Mouse (Mus musculus) adrenal gland, postnatal 14 days (tissue): ENCODE data around the gene Pdf. TPM values are rescaled to one million over a fixed set of nuclear protein-coding genes. Genes with fewer than 3 reads are reported as not detected.

Experiments used
- DNase-seq: peaks from one replicate; pipeline ENCODE4 v3.0.0; 2021; ENCODE audit warnings: mixed read lengths
- long read RNA-seq, 2 experiments: library from polyadenylated mRNA; stranded (forward); transcript quantifications; one replicate each; pipeline ENCODE4 v2.0.0; 2021
- total RNA-seq: library from RNA; stranded (reverse); gene quantifications from 2 replicates; pipeline ENCODE4 v1.2.3, GENCODE M21; 2021

Pdf gene
- 34.9 and 38.6 TPM in 2 replicates for total RNA-seq
- long read RNA-seq, experiment 1, transcript Pdf-201 (2 exons, 1,306 nt) = major isoform, 135 of 135 reads
- long read RNA-seq, experiment 1, partial matches to known transcripts = 0 of 135 reads
- long read RNA-seq, experiment 1, other reads (novel, unspliced or antisense) = 0 of 135 reads
- long read RNA-seq, experiment 2, transcript Pdf-201 (2 exons, 1,306 nt) = major isoform, 105 of 106 reads
- long read RNA-seq, experiment 2, partial matches to known transcripts = 0 of 106 reads
- long read RNA-seq, experiment 2, other reads (novel, unspliced or antisense) = 1 of 106 reads

DNA sequence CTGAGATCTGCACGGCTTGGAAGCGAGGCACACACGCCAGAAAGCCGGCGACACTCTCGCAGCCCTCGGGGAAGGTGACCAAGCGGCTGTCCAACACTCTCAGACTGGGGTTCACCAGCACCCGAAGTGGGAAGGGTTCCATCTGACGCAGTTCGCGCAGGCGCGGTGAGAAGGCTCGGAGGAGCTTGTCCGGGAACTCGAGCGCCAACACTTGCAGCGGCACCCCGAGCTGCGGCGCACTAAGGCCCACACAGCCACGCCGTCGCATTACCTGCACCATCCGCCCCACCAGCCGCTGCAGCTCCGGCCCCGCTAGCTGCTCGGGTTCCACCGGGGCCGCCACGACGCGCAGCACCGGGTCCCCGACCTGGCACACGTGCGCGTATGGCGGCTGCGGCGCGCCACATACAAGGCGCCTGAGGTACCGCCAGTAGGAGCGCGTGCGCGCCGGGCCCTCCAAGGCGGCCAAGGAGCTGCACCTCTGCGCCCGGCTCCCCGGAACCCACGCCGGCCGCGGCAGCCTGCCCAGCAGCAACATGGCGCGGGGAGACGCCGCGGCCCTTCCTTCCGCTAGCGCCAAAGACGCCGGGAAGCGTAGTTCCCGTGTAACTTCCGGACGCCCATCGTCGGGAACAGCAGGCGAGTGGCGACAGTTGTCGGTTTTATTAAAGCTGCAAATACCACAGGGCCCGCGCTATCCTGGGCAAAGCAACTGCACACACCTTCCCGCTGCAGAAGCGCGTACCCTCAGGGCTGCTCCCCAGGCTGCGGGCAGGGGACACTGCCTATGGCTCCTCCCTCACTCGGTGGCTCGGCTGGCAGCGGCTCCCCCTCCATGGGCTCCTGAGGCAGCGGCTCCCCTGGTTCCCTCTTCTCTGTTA is at the start of gene Pdf:
TSS of gene Pdf (minus strand) at position 554 of the 881 bp plus-strand sequence.
- peak; percentile 93 for DNase-seq

DNA sequence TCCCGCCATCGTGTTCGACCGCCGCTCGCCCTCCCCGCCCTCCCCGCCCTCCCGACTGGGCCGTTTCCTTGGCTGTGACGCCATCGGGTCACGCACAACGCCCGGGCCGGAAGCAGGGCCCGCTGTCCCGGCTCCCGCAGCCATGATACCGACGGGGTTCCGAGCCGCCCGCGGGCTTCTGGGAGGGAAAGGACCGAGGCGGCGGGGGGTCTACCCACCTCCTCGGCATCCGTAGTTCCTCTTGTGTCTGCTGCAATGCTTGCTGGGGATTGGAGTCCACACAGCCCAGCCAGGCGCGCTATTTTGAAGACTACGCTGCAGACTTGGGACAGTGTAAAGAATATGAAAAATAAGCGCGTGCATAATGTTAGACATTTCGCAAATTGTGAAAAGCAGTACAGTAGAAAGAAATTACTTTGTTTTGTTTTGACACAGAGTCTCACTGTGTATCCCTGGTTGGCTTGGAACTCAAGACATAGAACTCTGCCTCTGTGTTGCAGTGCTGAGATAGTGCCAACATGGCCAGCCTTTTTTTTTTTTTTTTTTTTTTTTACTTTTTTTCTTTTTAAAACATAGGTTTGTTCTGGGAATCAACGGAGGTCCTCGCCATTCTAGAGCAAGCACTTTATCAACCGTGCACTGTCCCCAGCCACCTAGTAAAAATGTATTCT is 48.1 kb upstream of the Pdf start, which contains the start of gene Terf2:
TSS of gene Terf2 (minus strand) at position 182 of the 671 bp plus-strand sequence.
- peak; percentile 98 for DNase-seq

DNA sequence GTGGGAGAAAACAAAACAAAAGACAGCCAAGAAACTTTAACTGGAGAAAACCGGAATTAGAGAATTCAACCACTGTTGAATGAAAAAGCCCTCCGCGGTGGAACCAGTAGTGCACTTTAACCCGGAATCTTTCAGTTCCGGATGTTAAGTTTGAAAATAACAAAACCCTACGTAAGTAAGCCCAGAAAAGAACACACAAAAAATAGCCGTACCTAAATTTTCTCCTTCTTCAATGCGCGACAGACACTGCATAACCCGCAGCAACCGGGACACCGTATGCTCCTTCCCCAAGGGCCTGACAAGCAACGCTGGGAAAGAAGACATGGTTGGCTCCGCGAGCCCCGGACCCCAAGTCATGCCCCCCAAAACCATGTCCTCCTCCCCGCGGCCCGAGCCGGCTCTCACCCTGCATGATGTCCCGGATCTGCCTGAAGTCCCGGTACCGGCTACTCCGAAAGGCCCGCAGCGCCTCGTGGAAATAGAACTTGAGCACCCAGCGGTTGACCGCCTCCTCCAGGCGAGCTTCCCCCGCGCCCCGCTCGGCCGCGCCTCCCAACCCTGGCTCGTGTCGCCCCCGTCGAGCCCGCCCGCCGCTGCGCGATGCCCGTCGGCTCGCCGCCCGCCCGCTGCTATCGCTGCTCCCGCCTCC is 47.4 kb upstream of the Pdf start:
- DNase-seq = no peak

DNA sequence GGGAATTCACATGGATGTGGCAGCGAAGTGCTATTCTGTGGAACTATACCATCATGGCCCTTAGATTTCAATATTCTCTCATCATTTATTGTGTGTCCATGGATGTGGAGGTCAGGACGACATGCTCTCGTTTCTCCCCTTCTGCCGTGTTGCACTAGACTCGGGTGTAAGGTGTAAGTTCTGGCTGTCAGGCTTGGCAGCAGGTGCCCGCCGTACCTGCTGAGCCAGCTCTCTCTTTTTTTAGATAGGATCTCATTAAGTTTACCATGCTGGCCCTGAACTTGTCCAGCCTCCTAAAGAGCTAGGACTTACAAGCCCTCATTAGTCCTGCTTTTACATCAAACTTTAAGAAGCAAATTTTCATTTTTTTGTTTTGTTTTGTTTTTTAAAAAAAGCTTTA is 42.1 kb upstream of the Pdf start:
- no peak for DNase-seq

DNA sequence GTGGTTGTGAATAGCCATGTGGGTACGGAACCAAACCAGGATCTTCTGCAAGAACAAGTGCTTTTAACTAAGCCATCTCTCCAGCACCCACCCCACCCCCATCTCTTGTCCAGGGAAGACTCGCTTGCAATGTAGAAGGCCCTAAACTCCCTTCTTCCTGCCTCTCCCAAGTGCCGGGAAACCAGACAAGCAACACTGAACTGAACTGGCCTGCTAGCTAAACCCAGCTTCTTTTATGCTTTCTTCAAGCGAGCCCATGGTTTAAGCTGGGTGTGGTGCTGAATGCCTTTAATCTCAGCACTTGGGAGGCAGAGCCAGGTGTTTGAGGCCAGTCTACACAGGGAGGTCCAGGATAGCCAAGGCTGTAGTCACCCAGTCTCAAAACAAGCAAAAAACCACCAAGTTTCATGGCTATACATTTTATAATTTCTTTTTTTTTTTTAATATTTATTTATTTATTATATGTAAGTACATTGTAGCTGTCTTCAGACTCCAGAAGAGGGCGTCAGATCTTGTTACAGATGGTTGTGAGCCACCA is 40.2 kb upstream of the Pdf start:
- no peak for DNase-seq

DNA sequence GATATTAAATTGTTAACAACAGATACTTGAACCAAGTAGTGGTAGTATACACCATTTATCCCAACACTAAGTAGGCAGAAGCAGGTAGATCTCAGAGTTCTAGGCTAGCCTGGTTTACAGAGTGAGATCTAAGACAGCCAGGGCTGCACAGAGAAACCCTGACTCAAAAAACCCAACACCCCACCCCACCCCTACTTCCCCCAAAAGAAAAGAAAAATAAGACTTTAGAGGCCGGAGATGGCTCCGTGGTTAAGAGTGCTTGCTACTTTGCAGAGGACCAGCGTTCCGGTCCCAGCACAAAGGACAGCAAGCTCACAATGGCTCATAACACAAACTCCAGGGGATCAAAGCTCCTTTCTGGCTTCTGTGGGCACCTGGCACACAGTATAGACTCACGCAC is 37.6 kb upstream of the Pdf start:
- DNase-seq = no peak

DNA sequence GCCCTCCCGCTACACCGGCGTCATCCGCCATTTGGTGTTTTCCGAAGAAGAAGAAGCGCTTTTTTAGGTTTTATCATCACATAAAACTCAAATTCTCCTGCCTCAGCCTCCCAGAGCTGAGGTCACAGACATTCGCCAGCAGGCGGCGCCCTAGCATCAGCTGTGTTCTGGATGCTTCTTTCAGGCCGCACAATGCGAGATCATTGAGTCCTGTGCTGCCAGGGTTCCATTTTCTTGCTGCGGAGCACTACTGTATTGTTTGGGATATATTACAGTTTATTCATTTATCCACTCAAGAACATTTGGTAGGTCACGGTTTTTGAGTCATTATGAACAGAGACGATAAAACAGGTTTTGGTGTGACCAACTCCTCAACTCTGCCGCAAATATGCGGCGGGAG is 36.9 kb upstream of the Pdf start:
- DNase-seq = peak; percentile 25

DNA sequence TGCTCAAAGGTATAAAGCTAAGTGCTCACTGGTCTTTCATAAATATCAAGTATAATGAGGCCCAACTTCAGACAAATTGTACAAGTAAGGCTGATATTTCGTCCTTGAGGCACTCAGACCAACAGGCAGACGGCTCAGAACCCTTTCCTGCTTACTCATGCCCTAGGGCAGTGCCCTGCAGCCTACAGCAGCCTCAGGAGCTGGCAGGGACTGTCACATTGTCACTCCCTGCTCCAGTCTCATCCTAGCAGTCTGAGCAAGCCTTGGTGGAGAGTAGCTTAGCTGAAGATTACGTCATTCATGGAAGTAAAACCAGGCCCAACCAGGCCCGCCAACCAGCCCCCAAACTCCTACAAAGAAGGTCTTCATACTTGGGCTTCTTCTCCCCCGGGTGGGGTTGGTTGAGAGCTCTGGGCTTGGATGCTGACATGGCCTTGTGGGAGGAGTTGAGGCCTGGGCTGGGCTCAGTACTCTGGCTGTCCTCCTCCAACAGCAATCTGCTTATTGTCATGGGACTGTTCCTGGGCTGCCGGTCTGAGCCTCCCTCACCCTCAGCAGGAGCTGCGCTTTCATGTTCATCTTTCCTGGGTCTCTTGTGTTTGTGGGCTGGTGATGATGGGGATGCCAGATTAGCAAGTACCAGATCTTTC is 27.9 kb upstream of the Pdf start:
- DNase-seq = peak; percentile 54

DNA sequence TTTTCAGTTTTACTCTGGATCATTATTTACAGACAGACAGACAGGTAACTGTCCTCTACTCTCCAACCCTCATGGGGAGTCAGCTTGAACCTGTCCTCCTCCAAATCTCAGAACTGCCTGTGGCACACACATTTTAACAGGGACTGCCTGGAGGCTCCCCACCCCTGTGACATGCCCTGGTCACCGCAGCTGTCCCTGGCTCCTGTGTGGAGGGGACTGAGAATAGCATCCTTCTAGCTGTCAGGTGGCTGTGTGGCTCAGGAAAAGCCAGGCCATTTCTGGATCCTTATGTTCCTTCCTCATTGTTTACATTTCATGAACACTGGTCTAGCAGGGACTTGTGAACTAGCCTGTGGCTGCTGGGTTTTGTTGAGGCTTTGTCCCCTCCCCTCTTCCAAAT is 25.7 kb upstream of the Pdf start:
- no peak for DNase-seq

DNA sequence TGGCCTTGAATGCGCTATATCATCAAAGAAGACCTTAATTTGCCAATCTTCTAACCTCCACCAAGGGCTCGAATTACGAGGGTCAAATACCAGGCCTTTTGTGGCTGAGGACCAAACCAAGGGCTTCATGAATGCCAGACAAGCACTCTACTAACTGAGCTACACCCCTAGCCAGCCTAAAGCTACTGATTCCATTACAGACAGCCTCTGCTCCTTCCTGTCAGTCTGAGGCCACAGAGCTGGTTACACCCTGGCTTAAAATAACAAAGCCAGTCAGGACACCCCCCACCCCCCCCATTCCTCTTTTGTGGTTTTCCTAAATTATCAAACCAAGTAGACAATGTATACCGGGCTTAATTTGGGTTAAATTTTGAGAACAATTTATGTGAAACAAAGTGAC is 25.3 kb upstream of the Pdf start:
- DNase-seq = no peak

DNA sequence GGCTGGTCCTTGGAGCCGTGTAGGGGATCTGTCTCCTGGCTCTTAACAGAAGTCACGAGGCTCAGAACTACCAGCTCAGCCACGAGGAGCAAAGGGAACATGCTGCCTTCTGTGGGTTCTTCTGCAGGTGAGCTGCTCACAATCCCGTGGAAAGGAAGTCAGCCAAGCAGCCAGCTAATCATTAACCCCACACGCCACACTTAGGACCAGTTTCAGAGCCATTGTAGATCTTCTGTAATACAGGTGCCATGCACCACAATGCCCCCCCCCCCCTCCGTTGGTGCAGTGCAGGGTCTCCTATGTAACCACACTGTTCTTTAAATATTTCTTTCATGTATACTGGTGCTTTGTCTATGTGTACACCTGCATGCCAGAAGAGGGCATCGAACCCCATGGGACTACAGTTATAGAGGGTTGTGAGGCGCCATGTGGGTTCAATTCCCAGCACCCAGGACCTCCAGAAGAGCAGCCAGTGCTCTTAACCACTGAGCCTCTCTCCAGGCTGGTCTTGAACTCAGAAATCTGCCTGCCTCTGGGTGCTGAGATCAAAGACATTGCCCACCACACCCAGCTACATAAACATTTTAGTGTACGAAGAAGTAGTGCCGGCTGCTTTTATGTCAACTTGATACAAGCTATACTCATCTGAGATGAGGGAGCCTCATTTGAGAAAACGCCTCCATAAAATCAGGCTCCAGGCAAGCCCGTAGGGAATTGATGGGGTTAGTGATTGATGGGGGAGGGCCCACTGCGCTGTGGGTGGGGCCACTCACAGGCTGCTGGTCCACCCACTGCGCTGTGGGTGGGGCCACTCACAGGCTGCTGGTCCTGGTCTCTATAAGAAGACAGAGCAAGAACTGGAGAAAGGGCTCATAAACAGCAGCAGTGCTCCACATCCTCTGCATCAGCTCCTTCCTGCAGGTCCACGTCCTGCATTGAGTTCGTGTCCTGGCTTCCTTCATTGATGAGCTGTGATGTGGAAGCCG is 17.4 kb upstream of the Pdf start, which contains the start of gene Tmed6:
TSS of gene Tmed6 (minus strand) at position 134 of the 986 bp plus-strand sequence.
- peak; percentile 63 for DNase-seq

DNA sequence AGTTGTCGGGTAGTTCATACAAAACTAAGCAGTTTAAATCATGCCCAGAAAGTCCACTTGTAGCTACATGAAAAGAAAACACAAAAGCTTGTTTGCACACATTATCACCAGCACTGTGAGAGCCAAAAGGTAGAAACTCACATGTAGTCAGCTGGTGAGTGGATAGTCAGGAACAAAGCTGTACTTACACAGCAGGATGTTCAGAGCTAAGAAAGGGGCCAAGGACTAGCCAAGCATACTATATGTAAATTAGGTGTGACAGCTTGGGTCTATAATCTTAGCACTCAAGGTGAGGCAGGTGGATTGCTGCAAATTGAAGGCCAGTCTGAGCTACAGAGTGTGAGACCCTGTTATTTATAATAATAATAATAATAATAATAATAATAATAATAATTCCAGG is 14.2 kb upstream of the Pdf start:
- no peak for DNase-seq

DNA sequence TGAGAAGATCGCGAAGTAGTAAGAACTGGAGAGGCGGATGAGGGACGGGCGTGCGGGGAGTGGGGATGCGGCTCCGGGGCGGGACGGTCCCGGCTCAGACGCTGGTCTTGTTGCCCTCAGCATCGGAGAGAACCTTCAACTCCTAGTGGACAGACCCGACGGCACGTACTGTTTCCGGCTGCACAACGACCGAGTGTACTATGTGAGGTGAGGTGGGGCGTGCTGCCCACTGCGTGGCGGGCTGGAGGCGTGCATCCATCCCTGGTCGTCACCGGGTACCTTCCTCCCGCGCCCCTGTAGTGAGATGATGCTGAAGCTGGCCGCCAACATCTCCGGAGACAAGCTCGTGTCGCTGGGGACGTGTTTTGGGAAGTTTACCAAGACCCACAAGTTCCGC is 8.6 kb upstream of the Pdf start:
- no peak for DNase-seq

DNA sequence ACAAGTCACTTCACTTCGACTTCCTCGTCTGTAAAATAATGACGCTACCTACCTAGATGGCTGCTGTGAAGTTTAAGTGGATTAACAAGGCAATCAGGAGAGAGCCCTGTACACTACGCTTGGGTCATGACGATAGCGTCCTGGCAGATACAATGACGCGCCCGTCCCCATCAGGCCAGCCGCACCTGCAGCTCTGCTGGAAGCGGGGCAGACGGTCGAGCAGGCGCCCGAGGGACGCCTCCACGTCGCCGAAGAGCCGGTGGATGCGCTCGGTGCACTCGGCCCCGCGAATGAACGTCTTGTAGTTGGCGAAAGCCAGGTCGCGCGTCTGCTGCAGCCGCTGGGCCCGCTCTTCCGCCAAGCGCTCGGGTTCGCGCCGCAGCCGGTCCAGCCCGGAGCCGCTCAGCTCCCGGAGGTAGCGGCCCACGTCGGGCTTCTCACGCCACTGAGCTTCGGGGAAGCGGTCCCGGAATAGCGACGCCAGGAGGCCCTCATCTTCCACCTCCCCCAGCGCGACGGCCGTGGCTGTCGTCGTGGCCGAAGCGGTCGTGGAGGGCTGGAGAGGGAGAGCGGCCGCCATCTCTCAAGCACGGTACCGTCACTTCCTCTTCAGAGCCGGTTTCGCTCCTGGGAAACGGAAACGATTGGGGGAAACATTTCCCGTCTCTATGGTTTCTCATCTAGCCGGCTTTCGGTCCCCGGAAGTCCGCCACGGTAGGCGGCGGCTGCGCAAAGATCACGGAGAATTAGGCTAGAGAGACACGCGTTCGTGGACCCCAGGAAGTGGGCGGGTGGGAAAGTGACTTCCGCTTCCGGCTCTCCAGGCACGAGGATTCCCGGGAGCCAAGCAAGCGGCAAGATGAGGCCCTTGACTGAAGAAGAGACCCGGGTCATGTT is 7.9 kb upstream of the Pdf start, which contains the start of the genes Cog8 and Nip7:
TSS of gene Cog8 (minus strand) at position 614 of the 897 bp plus-strand sequence.
TSS of gene Nip7 (plus strand) at position 802 of the 897 bp plus-strand sequence.
- DNase-seq = peak; percentile 98

DNA sequence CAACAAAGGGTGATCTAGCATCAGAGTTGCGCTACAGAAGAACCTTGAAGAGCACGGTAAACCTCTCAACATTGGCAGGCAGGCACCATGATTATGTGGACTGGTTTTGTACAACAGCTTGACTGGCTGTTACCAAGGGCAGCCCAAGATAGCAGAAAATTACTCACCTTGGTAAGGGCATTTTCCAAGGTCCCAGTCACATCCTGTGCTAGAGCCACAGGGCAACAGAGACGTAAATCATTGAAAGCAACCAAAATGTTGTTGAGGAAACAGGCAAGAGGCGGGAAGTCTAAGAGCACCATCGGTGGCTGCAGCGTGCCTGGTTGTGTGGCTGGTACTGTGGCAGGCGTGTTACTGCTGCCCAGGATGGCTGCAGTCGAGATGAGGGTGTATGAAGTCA is 3.6 kb upstream of the Pdf start:
- DNase-seq = peak; percentile 60

DNA sequence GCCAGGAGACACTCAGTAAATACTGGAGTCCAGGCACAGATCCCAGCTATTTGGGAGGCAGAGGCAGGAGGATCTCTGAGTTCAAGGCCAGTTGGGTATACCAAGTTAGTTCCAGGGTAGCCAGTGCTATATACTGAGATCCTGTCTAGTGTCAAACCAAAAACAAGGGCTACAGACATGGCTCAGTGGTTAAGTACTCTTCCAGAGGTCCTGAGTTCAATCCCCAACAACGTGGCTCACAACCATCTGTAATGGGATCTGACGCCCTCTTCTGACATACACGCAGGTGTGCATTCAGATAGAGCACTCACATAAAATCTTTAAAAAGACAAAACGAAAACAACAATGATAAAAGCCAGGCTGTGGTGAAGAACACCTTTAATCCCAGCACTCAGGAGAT is 1.1 kb upstream of the Pdf start:
- DNase-seq = no peak

DNA sequence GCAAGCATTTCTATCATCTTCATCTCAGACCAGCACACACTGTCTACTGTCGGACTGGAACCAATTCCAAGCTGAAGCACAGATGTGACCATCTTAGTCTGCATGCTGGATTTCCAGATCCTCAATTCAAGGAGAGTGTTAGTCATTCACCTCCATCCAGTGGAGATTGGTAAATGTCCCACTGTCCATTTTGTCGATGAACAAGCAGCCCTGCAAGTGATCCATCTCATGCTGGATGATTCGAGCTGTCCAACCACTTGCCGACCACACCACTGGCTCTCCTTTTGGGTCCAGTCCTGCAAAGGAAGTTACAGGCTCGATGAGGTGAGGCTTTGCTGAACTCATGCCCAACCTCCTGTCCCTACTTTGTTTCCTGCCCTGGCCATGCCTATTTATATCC is 1.4 kb downstream of the Pdf start:
- DNase-seq = no peak

DNA sequence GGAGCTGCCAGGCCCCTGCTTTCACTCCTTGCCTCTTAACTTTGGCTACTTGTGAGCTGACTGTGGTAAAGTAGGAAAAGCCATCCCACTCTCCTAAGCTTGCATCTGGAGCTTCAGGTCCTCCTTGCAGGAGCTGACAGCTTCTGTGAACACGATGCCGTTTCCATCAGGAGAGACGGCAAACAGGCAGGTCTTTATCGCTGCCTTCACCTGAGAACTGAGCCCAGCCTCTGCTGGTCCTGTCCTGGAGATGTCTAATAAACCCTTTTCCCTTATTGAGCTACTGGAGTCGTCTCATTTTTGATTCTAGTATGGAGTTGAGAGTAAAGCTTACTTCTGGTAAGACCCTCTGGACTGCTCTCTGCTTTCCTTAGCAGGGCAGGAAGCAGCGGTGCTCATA is 2.9 kb downstream of the Pdf start:
- no peak for DNase-seq

DNA sequence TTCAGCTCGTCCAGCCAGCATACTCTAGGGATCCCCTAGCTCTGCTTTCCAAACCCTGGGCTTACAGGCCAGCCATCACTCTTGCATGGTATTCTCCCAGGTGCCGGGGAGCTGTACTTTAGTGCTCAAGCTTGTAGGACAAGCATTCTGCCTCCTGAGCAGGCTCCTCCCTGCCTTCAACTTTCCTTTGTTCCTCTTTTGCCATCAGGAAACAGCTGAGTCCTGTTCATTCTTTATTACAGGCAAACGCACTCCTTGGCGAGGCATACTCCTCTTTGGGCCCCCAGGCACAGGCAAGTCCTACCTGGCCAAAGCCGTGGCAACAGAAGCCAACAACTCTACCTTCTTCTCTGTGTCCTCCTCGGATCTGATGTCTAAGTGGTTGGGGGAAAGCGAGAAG is 7.8 kb downstream of the Pdf start:
- no peak for DNase-seq
